Mouse (Mus musculus) MN1 (cell line): ENCODE results near the gene Nabp2.
A peak's percentile ranks its signal among the peaks of the same experiment; 100 is the strongest.

Experiments
- DNase-seq: peaks from one replicate; pipeline ENCODE4 v3.0.0-alpha.2; 2016; ENCODE audit warnings: low spot score

Nabp2 gene

DNA sequence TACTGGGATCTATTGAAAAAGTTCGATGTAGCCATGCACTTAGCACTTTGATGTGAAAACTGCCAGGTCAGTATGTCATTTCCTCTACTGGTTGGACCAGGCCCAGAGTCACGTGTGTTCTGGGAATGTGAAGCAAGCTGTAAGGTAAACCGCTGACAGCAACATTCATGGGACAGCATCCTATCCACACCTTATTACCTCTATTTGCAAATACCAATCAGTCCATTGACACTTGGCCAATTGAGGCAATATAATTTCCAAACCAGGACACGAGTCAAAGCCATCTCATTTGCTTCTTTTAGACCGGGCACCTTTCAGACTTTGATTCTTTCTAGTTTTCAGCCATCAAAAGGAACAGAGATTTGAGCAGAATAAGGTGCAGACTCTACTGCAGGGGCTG is 17.8 kb upstream of the Nabp2 start:
- no peak for DNase-seq

DNA sequence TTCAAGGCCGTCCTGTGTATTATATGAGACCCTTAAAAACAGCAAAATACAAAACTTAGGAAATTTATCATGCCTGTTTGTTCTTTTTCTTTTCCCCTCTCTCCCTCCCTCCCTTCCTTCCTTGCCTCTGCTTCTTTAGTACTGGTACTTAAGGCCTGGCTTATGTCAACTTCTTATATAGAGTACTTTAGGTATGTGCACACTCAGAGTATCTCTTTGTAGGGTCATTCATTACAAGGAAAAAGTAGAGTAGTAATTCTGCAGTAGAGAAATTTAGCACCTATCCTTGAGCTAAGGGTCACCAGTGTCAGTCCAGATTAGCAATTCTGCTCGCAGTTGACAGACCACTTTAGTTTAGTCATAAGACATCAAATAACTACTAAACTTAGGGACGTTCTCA is 14.0 kb upstream of the Nabp2 start:
- no peak for DNase-seq

DNA sequence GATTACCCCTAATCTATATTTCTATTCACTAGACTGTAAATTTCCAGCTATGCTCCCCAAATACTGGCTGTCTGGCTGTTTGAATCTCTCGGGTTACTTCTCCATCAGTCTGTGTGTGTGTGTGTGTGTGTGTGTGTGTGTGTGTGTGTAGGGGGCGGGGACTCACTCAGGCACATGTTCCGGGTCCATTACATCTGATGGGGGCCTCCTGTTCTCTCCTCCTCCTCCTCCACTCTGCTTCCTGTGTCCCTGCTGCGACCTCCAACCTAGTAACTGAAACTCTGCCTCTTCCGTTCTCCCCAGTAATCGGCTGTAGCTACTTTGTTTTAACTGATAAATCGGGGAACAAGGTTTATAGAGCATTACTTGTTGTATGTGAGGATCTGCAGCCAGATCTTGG is 13.3 kb upstream of the Nabp2 start:
- DNase-seq, result no peak

DNA sequence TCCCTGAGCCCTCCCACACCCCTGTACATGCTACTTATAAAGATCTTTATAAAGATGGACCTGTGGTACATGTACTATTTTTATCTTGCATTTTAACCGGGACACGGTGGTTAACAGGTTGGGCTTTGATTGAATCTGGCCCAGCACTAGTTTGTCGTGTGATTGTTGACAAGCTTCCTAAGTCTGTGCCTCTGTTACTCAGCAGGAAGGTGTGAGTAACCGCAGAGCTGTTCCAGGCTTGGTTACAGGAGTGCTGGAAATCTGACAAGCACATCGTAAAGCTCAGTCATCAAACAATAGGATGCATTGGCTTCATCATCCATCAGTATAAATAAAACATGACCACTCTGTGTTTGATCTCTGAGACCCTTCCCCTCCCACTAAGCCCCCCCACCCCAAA is 11.1 kb upstream of the Nabp2 start:
- no peak for DNase-seq

DNA sequence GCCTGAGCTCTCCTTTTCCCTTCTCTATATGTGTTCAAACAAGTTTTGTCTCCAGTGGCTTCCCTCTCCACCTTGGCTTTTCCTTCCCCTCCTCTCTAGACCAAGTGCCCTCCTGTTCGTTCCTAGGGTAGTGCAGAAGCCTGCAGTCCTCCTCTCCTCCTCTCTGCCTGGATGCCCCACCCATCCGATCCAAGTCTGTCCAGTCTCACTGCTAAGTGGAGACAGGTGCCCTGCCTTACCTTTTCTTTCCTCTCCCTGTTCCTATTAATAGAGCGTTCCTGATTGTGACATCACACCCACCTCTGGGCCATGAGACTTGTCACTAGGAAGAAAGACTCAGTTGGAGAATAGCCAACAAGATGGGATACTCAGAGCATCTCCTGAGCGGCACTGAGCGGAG is 3.6 kb upstream of the Nabp2 start:
- DNase-seq, result no peak

DNA sequence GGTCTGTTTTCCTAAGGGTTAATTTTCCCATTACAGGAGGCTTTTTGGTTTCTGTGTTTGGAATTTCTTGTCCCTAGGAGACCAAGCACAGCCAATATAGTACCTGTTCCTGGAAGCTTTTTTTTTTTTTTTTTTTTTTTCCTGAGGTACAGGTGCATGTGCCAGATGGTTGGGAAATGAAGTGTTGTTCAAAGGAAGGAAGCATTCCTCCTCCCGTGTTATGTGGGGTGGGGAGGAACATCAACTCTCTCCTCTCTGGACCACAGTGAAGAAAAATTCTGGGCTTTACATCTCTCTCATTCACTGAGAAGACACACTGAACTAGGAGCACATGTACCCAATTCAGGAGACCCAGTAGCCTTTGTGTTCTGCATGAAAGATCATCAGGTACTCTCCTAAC is 1.8 kb upstream of the Nabp2 start:
- no peak for DNase-seq

DNA sequence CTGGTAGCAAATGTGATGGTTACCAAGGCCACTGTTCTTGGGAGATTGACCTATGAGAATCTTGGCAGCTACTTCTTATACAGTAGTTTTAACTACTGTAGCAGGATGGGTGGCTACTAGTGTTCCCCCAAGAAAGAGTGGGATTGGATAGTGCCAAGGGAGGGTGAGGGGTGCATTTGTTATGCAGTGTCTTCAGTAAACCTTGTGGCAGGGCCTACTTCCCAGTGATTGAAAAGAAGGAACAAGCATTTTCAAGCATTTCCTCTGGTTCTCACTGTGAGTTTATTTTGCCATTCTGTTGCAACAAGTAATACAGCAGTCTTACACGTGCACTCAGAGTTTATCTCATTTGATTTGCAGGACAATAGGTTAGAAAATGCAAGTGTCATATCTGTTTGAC is 1.3 kb upstream of the Nabp2 start:
- DNase-seq, result no peak

DNA sequence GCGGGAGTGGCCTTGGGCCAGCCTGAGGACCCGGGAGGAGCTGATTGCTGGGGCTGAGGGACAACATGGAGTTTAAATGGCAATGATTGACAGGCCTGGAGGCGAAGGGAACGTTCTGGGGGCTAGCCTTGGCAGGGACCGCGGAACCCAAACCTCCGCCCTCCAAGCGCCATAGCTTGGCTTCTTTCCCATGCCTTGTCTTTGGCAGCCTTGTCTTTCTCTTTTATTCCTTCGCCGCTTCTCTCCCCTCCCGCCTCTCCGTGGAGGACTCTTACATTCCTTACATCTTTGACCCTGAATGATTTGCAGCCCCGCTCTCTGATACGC is 726 bp upstream of the Nabp2 start:
- DNase-seq, result peak; percentile 70

DNA sequence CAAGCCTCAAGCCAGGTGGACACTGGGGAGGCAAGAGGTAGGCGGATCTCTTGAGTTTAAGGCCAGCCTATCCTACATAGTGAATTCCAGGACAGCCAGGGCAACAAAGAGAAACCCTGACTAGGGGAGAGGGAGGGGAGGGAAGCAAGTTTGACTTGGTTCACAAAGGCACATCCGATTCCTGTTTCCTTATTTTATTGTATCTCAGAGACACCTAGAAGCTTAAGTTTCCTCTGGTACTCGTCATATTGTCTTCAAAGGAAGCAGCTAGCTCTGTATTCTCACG is 789 bp downstream of the Nabp2 start:
- no peak for DNase-seq

DNA sequence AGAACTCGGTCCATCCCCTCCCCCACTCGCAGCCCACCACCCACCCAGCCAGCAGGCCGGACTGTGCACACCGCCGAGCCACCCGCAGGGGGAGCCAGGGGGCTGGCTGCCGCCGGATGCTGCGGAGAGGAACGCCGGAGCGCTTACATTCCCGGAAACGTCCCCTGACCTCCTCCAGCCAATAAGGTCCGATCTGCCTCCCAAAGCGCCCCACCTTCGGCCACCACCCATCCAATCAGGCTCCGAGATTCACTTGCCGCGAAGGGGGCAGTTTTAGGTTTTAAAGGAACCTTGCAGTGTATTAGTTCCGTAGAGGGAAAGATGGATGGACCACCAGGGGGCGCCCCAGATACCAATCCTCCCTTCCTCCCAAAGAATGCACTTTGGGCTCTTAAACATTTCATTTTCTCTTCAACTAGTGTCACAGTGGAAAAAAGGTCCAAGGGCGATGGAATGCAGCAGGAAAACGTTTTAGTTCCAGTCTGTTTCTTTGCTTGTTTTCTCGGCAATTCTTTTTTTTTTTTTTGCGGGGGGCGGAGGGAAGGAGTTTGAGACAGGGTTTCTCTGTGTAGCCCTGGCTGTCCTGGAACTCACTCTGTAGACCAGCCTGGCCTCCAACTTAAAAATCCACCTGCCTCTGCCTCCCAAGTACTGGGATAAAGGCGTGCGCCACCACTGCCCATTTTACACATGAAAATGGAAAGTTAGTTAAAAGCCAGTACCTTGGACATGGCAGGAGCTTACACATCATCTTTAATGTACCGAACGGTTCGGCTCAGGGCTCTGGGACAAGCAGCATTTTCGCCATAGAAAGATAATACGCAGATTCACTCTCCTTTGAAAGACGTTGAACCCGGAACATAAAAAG is 1.4 kb downstream of the Nabp2 start:
- peak; percentile 100 for DNase-seq

DNA sequence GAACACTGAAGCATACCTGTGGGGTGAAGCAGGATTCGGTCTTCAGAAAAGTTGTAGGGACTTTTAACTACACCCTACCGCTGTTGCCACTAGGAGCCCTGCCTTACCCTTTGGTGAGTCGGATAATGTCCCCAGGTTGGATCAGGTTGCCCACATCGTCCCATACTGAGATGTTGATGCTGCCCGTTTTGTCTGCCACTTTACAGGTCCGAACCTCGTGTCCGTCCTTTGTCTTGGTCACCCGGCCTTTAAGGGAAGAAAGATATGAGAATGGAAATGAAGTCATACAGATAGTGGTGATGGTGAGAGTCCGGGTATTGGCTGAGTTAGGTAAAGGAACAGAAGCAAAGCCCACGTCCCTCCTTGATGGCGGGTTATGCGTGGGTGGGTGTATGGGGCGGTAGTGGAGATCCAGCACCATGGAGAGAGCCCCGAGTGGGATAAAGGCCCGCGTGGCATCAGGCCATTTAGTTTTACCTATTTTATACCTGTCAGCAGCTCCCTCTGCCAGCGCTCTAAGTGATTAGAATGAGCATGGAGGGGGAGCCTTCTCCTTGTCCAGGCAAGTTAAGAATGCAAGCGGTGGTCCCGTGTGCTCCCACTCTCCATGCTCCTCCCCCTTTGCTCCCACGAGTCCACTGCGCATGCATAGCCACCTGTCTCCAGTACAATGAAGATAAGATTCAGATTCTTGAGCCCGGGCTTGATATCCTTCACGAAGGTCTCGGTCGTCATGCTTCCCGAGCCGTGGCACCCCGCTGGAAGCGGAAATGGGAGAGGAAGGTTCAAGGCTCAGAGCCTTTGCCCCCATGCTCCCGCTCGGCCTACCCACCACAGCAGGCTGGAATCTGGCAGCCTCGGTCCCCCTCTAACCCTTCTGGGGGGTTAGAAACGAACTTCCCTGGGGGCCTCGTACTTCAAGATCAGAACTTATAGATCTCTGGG is 2.4 kb downstream of the Nabp2 start:
- no peak for DNase-seq

DNA sequence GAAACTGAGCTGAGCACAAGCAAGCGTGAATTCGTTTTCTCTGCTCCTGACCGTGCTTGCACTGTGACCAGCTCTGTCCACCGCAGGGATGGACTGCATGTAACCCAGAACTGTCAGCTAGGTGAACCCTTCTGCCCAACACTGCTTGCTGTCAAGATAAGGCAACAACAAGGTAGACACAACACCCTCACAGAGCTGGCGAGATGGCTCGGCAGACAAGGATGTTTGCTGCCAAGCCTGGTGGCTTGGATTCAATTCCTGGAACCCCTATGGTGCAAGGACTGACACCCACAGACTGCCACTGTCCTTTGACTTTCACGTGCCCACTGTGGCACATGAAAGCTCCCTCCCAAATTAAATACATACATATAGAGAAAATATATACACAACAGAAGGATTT is 7.4 kb downstream of the Nabp2 start:
- DNase-seq, result no peak

DNA sequence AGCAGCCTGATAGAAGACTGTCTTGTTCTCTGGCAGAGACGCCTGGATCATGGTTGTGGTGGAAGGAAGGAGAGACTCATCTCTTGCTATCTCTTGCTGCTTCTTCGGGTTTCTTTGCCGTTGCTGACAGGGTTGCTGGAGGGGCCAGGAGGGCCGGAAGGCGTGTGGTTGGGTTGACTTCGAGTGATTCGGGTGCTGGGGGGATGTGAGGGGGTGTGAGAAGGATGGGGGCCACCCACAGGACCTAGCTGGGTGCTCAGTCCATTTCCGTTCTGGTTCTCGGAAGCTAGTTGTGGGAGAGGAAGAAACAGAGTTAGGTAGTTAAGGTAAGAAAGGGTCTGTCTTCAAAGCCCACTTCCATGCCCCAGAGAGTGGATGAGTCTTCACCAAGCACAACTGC is 9.7 kb downstream of the Nabp2 start:
- DNase-seq, result no peak

DNA sequence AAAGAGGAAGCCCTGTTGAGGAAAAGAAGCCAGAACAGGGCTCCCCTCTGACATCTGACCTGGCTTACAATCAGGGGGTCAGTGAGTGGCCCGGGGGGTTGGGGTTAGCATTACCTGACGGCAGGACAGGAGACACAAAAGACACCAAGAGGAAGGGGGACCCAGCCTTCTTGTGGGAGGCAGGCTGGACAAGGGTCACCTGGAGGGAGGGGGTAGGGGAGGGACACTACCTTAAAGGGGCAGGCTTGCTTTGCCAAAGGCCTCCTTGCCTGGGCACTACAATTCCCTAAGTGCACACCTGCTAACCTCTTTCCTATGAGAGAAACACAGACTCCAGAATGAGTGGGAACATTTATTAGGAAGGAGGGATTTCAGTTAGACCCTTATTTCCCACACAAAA is 10.2 kb downstream of the Nabp2 start, which contains the start of gene Slc39a5:
Gene Slc39a5 (minus strand): TSS at position 174 of the 400 bp plus-strand sequence.
- DNase-seq, result no peak

DNA sequence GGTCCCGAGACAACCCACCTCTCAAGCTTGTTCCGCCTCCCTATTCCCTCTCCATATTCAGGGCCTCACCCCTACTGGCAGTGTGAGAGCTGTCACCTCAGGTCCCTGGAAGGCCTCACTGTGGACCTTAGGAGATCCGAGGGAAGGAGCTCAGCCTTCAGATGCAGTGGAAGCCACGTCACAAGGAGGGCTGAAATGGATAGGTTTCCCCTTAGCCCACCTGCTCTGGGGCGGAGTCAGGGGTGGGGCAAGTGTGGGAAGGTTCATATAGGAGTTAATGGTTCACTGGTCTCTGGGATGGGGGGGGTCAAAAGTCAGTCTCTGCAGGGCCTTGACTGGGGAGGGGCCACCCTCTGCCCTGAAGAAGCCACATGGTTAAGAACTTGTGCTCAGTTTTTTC is 11.0 kb downstream of the Nabp2 start:
- DNase-seq, result no peak

DNA sequence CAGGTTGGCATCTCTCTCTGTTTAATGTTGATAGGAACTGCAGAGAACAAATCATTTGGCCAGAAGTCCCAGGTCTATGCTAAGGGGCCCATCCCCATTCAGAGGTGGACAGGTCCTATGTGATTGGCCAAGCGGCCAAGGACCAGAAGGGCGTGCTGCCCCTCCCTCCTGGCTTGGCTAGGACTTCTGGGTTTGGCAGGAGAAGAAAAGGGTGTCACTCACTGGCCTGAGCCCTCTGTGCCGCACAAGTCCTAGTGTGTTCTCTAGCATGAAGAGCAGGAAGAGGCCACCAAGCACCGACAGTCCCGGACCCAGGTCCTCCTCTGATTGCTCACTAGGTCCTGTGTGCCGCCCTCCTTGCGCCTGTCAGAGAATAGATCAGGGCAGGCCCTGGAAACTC is 13.8 kb downstream of the Nabp2 start:
- no peak for DNase-seq

DNA sequence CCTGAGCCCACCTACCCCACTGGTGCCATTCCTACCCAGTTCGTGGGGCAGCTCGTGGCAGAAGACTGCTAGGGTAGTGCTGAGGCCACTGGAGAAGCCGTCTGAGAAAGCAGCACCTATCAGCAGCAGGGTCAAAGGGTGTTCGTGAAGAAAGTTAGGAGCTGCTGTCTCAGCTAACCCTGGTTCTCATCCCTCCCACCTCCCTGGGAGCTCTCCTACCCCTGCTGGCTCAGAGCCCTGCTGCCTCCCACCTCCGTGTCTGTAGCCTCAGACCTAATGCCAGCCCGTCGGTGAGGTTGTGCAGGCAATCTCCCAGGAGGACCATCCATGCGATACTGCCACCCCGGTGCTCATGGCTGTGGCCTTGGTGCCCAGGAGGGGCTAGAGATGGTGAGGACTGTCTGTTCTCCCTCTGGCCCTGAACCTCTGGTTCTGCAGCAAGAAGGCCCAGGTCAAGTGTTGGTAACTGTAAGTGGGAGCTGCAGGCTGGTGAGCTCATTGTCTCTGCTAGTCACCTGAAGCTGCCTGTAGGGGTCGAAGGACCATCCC is 14.5 kb downstream of the Nabp2 start:
- DNase-seq, result no peak

DNA sequence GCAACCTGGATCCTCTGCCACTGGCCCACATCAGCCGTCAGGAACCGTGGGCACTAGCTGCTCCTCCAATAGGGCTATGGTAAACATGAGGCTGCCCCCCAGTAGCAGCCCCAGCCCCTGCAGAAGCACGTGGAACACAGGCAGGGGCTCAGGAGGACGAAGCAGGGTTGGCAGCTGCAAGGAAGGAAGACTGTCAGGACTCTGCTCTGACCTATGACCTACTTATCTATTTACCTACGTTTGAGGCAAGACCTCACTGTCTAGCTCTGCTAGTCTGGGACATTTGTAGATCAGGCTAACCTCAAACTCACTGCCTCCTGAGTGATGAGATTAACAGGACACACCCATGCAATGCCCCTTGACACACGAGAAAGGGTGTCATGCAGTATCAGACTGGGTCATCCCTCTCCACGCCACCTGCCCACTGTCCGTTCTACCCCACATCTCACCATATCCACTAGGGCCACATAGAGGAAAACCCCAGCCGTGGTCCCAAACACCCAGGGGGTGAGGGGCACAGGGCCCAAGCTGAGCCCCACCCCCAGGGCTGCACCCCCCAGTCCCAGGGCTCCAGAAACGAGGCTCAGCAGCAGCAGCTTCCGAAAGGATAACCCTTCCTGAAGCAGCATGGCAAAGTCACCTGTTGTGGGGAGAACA is 15.1 kb downstream of the Nabp2 start:
- DNase-seq, result no peak

DNA sequence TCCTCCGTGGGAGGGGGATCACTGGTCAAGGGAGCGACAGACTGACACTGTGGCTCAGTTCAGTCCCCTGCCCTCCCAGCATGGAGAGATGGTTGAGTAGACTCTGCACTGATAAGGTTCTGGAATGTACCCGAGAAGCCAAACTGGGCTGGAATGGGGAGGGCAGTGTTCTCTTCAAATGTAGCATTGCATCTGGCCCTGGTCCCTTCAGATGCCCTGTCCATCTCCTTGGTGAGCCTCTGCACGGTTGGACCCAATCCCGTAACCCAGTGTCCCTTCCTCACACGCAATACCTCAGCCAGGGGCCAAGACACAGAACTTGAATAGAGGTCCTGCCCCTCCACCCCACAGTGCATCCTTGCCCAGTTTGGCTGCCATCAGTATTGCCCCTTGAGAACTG is 19.4 kb downstream of the Nabp2 start:
- no peak for DNase-seq

DNA sequence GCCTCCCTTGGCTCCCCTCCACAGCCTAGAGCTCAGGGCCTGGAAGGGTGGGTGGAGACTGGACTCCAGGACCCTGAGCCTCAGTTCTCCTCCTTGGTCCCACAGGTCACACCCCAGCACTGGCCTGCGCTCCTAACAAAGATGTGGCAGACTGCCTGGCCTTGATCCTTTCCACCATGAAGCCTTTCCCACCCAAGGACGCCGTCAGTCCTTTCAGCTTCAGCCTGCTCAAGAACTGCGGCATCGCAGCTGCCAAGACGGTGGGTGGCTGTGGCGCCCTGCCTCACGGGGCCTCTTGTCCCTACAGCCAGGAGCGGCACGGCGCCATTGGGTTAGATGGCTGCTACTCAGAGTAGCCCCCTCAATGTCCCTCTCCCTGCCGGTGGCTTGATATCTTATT is 20.9 kb downstream of the Nabp2 start:
- no peak for DNase-seq

DNA sequence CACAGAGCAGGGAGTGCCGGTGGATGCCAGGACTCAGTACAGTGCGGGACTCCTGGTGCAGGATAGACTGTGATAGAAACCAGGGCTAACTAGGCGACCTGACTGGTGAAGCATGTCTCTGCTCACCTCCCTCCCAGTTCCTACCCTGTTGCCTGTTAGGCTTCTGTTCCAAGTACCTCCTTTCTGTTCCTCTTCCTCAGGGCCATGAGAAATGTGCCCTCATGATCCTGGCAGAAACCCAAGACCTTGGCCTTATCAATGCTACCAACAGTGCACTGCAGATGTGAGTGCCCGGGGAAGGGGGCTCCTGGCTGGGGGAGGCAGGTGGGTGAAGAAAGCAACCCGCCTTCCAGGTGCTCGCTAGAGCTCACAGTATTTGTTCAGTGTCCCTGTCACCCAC is 21.7 kb downstream of the Nabp2 start:
- DNase-seq, result peak; percentile 62

DNA sequence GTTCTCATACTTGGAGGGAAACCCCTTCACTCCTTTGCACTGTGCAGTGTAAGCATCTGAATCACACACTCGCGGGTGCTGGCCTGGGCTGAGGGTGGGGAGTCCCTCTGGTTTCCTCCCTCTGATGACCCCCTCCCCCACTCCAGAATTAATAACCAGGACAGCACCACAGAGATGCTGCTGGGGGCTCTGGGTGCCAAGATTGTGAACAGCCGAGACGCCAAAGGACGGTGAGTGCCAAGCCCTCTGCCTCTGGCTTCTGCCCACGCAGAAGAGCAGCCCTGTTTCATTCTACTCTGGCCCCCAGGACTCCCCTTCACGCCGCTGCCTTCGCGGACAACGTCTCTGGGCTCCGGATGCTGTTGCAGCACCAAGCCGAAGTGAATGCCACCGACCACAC is 22.4 kb downstream of the Nabp2 start:
- DNase-seq, result no peak

DNA sequence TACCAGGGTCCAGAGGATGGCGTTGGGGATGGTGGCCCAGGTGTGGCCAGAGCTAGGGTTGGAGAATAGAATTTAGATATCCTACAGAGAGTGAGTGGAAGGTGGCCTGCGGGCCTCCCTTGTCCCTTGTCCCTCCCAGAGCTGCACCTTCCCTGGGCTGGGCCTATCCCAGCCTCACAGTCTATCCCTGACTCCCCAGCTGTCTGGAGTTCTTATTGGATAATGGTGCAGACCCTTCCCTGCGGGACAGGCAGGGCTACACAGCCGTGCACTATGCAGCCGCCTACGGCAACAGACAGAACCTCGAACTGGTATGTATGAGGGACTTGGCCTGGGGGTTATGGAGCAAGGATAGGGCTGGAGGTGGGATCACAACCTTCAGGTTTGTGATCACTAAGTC is 25.4 kb downstream of the Nabp2 start:
- DNase-seq, result no peak
